Mouse (Mus musculus) thymus, postnatal 10 days (tissue): Measurements from ENCODE around the gene Nupl2.

Experiments used
- DNase-seq, 2 experiments: peaks; one replicate each; pipeline ENCODE4 v3.0.0; 2021; ENCODE audit warnings: low spot score in 2 of 2

Gene Nupl2

GRCm38 (mm10) chr5:24208505-24208904 is 43.7 kb downstream of the Nupl2 start:
- DNase-seq, result no peak

DNA sequence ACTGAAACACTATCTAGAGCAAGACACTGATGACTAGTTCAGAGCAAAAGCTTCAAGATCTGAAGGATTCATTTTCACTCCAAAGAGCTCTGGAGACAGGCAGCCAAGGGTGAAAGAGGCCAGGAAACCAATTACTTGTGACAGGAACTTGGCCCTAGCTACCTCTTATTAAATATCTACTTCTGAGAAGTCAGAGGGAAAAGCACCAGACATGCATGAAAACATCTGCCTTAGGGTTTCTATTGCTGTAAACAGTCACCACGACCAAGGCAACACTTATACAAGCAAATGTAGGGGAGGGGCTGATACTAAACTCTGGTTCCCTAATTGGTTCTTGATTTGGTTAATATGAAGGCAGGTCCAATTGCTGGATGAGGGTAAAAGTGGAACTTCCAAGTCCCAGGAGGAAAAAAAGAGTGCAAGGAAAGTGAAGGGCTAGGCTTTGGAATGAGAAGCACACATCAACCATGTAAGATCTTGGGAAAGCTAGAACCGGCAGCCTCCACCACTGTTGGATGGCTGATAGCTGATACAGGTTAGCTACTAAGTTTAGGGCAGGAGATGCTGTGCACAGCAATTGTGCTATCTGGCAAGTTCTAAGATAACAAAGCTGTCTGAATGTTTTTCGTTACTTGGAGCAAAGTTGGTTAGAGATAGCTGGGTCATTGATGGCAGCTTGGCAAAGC is 49.2 kb downstream of the Nupl2 start:
- no peak for DNase-seq

DNA sequence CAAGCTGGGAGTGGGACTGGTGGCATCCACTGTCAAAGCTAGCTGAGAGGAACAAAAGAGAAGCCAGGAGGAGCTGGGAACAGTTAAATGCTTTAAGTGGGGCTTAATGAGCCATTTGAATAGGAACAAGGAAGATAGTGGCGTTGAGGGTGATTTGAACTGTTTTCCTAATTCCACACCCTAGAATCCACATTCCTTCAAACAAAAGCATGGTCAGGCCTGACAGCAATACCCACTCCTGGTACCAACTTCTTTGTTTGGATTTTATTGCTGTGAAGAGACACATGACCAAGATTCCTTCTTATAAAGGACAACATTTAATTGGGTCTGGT is 49.8 kb downstream of the Nupl2 start:
- no peak for DNase-seq

DNA sequence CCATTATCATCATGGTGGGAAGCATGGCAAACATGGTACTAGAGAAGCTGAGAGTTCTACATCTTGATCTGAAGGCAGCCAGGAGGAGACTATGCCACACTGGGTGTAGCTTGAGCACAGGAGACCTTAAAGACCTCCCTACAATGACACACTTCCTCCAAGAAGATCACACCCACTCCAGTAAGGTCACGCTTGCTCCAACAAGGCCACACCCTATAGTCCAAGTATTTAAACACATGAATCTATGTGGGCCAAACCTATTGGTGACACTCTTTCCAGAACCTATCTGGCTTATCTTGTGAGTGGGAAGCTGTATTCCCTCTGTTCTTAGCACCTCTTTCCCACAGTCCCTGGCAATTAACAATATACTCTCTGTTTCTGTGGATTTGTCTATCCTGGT is 50.1 kb downstream of the Nupl2 start:
- no peak for DNase-seq
